Mouse (Mus musculus) hindbrain, embryonic 11.5 days (tissue): ENCODE data around the gene Col25a1. TPM values are rescaled to one million over a fixed set of nuclear protein-coding genes. Genes with fewer than 3 reads are reported as not detected.

Experiments used
- ATAC-seq: fragments of 200-750 bp; cut with Nextera tagmentation; 2 replicates; pipeline ENCODE4 v1.8.0; 2017; ENCODE audit warnings: mild to moderate bottlenecking, moderate TSS enrichment, moderate library complexity; ENCODE audit not compliant: low FRiP score
- DNase-seq: peaks from one replicate; pipeline ENCODE4 v3.0.0-alpha.2; 2015; ENCODE audit warnings: low spot score
- H3K27ac ChIP-seq: fragments of 300-500 bp; sonication (generic); 2 replicates; pipeline ENCODE4 v1.5.1; 2014; ENCODE audit warnings: mild to moderate bottlenecking, low read depth, low read length
- H3K27me3 ChIP-seq: fragments of 300-500 bp; sonication (generic); 2 replicates; pipeline ENCODE4 v1.6.1; 2014; ENCODE audit warnings: mild to moderate bottlenecking, low read length, moderate library complexity, mixed read lengths; ENCODE audit not compliant: control insufficient read depth, insufficient read depth
- H3K36me3 ChIP-seq: fragments of 300-500 bp; sonication (generic); 2 replicates; pipeline ENCODE4 v1.6.1; 2014; ENCODE audit warnings: mild to moderate bottlenecking, low read length, moderate library complexity, mixed read lengths; ENCODE audit not compliant: control insufficient read depth, insufficient read depth
- H3K4me1 ChIP-seq: fragments of 300-500 bp; sonication (generic); replicated peaks from 2 replicates; pipeline ENCODE4 v1.6.1; 2014; ENCODE audit warnings: low read length, mixed read lengths; ENCODE audit not compliant: control insufficient read depth, insufficient read depth
- H3K4me2 ChIP-seq: fragments of 300-500 bp; sonication (generic); replicated peaks from 2 replicates; pipeline ENCODE4 v1.6.1; 2014; ENCODE audit warnings: mild to moderate bottlenecking, low read depth, low read length
- H3K4me3 ChIP-seq: fragments of 300-500 bp; sonication (generic); 2 replicates; pipeline ENCODE4 v1.5.1; 2014; ENCODE audit warnings: low read depth, low read length
- H3K9ac ChIP-seq: fragments of 300-500 bp; sonication (generic); 2 replicates; pipeline ENCODE4 v1.6.1; 2014; ENCODE audit warnings: low read depth, low read length
- H3K9me3 ChIP-seq: fragments of 300-500 bp; sonication (generic); 2 replicates; pipeline ENCODE4 v1.6.1; 2016; ENCODE audit warnings: low read length; ENCODE audit not compliant: control insufficient read depth
- WGBS: fragments of 180-500 bp; shearing (Covaris S2); extraction: QIAGEN DNeasy Blood & Tissue Kit; methylation state at CpG from one replicate; pipeline ENCODE4 v1.1.7; 2014; 5-methylcytosine and 5-hydroxymethylcytosine counted together
- polyA plus RNA-seq: library from polyadenylated mRNA; unstranded; fragments of >200 nt; fragmentation: Nextera tagmentation; extraction: Ambion mirVana; gene quantifications from 2 replicates; pipeline ENCODE4 v1.2.1, GENCODE M21; 2014

The Col25a1 gene
- polyA plus RNA-seq, 1 experiment from 2014 or later: 5.3 TPM

DNA sequence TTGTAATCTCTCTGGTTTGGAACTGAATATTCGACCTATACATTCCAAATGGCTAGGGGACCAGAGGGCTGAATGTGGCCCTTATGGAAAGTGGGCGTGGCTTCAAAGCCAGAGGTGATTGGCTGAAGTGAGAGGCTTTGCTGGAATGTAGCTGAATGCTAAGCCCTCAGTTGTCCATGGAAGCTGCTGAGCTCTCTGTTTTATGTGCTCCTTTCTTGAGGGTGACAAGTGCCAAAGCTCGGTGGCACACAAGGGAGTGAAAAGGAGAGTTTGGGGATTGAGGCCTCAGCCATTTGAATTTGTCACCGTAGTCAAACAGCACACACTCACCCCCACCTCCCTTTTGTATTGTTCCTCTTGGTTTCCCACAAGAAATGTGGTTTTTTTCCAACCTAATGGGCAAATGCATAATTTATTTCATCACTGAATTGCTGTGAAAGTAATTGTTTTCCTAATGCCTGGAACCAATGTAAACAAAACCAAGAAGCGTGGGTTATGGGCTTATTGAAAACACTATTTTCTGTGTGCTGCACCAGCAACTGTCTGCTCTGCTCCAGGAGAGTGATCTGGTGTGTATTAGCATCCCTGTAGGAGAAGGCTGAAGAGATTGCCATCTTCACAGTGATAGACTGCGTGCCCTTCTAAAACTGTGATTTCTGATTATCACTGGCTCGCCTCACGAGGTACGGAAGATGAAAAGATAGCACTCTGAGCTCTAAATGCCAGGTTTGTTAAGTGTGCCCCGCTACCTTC lies 147.2 kb downstream of the Col25a1 start:
- 61% methylated on average over 10 of the region's 10 CpGs for WGBS
- Histone ChIP-seq H3K9me3 (no peaks in the 10 kb centered on the region), H3K27ac (no peak overlapping the region), H3K4me3 (no peak overlapping the region), H3K27me3 (no peaks in the 10 kb centered on the region), H3K9ac (no peak overlapping the region), H3K4me2 (no peak overlapping the region), H3K4me1 (no peaks in the 10 kb centered on the region), H3K36me3 (no peaks in the 10 kb centered on the region)
- ATAC-seq: peak; percentile 74
- no peak for DNase-seq

DNA sequence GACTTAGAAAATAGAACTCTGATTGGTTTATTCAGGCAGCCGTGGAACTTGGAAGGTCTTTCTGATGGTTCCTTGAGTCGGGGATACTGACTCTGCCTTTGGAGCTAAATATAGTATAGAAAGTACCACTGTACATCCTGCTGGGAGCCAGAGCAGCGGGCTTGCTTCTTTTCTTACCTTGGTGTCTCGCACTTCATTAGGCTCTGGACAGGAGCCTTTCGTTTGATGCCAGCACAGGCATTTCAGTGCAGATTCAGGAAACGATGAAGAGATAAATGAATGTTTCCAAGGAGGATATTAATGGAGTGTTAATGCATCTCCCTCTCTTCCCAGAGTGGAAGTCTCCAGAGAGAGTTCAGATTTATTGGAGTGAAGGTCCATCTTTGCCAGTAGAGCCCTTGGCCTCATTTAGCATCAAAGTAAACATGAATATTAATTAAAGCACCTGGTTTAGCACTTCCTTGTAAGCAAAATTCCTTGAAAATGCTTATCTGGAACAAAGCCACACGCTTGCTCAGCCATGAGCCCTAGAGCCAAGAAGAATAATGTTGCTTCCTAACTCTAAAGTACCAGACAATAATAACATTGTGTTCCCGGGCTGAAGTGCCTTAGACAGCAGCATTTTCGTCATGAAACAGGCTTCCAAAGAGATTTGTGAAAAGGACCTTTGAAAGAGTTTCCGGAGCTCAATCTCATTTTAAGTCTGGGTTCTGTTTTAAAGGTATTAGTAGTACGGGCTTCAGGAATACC lies 151.9 kb downstream of the Col25a1 start:
- Histone ChIP-seq H3K36me3 (no peaks in the 10 kb centered on the region), H3K9me3 (no peaks in the 10 kb centered on the region), H3K4me3 (no peak overlapping the region), H3K4me1 (no peaks in the 10 kb centered on the region), H3K27me3 (no peaks in the 10 kb centered on the region), H3K9ac (no peak overlapping the region), H3K4me2 (no peak overlapping the region), H3K27ac (no peak overlapping the region)
- ATAC-seq (no peak), DNase-seq (no peak)
- 72% methylated on average over 11 of the region's 11 CpGs for WGBS

DNA sequence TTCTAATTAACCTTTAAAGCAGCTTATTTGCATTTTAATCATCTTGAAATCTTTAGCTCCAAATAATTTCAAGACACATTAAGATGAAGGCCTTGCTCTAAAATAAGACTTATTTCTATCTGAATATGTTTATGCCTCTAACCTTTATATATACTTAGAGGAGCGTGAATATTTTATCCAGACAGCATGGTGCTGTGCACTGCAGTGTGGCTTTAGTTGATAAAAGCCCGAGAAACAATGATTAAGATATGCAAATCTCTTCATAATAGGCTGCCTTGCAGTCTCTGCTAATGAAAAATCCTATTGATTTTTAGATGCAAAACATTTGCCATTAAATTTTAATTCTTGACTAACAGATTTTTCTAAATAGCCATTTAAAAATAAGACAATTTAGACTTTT lies 156.8 kb downstream of the Col25a1 start:
- DNase-seq (no peak), ATAC-seq (no peak)

DNA sequence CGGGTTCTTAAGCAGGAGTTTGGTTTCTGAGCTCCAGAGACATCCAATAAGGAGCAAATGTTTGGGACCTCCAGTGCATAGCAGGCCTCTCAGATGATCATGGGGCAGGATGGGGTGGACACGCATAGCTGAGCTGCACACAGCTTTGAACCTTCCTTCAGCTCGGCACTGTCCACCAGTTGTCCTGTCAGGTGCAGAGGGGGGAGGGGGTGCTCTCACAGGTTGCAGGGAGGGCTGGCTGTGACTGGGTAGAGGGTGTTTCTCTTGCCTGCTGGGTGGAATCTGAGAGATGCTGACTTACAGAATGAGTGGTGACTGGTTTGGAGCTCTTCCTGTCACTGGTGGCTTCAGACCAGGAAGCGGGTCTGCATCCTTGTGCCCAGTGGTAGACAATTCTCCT lies 157.5 kb downstream of the Col25a1 start:
- Histone ChIP-seq H3K27me3 (no peaks in the 10 kb centered on the region), H3K27ac (no peak overlapping the region), H3K9ac (no peak overlapping the region), H3K4me1 (no peaks in the 10 kb centered on the region), H3K4me3 (no peak overlapping the region), H3K9me3 (no peaks in the 10 kb centered on the region), H3K4me2 (no peak overlapping the region), H3K36me3 (no peaks in the 10 kb centered on the region)
- 79% methylated on average over 4 of the region's 4 CpGs for WGBS
- DNase-seq (no peak), ATAC-seq (no peak)

More for the DNA sequence above, 156.8 kb downstream of the Col25a1 start:
- H3K4me2 ChIP-seq: no peak overlapping the region
- H3K4me3 ChIP-seq: no peak overlapping the region
- no peak overlapping the region for H3K27ac ChIP-seq
- 73% methylated on average over 2 of the region's 2 CpGs for WGBS
- H3K36me3 ChIP-seq: no peaks in the 10 kb centered on the region
- no peaks in the 10 kb centered on the region for H3K4me1 ChIP-seq
- H3K27me3 ChIP-seq: no peaks in the 10 kb centered on the region
- no peaks in the 10 kb centered on the region for H3K9me3 ChIP-seq
- no peak overlapping the region for H3K9ac ChIP-seq

DNA sequence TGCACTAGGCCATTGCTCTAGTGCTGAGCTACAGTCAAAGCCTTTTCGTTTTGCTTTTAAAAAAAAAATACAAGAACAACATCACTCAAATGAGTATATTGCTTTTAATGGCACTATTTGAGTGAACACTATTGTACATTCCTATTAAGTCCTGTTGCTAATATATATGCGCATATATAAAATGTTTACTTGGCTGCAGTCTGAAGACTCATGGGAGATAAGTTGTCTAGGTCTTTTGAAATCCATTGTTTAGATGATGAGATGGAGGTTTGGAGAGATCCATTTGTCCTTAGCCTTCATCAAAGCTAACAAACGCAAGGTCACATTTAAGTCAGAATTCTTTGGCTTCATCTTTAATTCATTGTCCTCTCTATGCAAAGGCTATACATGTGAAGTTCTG lies 157.9 kb downstream of the Col25a1 start:
- 78% methylated on average over 3 of the region's 3 CpGs for WGBS
- Histone ChIP-seq H3K4me2 (no peak overlapping the region), H3K9me3 (no peaks in the 10 kb centered on the region), H3K27ac (no peak overlapping the region), H3K4me3 (no peak overlapping the region), H3K4me1 (no peaks in the 10 kb centered on the region), H3K9ac (no peak overlapping the region), H3K27me3 (no peaks in the 10 kb centered on the region), H3K36me3 (no peaks in the 10 kb centered on the region)
- ATAC-seq: no peak
- DNase-seq: no peak

DNA sequence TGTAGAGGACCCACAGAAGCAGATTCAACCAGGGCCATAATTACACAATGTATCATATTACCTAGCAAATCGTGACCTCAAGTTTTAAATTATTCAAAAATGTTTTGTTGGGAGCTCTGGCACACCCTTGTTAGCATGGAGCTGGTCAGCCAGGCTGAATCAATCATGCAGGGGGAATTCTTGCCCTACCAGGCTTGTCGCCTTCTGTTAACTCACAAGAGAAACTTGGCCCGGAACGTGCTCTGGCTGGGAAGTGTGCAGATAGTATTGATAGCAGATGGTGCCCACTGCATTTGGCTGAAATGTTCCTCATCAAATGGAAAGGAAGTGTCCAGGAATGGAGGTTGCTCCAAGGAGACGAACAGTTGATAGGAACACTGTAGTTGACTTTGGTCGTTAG lies 158.9 kb downstream of the Col25a1 start:
- Histone ChIP-seq H3K27ac (no peak overlapping the region), H3K36me3 (no peaks in the 10 kb centered on the region), H3K9ac (no peak overlapping the region), H3K4me2 (no peak overlapping the region), H3K27me3 (no peaks in the 10 kb centered on the region), H3K4me1 (no peaks in the 10 kb centered on the region), H3K4me3 (no peak overlapping the region), H3K9me3 (no peaks in the 10 kb centered on the region)
- ATAC-seq (no peak), DNase-seq (no peak)
- 68% methylated on average over 6 of the region's 6 CpGs for WGBS

DNA sequence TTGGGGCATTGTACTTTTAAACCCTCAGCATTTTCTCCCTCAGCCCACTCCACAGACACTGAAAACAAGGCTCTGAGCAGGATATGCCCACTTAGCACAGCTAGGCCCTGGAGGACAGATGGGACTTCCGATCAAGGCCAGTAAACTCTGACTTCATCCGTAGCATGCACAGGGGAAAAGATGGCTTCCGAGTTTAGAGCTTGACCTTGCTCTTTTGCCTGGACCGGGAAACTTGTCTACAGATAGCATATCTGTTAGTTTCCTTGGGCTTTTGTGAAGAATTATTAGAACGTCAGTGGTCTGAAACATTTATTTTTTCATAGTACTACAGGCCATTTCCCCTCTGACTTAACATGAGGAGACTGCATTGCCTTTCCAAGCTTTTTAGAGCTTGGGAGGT lies 159.4 kb downstream of the Col25a1 start:
- H3K27ac ChIP-seq: no peak overlapping the region
- 94% methylated on average over 5 of the region's 5 CpGs for WGBS

DNA sequence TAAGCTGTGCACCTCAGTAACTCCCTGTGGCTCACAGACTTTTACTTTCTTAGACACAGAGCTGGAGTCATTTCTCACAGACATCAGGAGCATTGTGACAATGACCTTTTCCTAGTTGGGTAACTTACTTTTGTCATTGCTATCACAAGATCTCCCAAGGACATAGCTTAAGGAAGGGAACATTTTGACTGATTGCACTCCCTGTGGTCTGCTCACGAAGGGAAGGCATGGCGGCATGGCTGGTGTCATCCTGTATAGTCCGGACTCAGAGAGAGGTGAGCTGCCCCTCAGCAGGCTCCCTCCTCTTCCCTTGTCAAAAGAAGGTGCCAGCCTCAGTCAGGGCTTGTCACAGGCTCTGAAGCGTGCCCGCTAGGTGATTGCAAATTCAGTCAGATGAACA lies 160.6 kb downstream of the Col25a1 start:
- no peak for ATAC-seq
- H3K4me2 ChIP-seq: no peak overlapping the region
- DNase-seq: no peak
- no peak overlapping the region for H3K4me3 ChIP-seq
- H3K9me3 ChIP-seq: no peaks in the 10 kb centered on the region
- H3K9ac ChIP-seq: no peak overlapping the region
- no peaks in the 10 kb centered on the region for H3K4me1 ChIP-seq
- no peak overlapping the region for H3K27ac ChIP-seq
- no peaks in the 10 kb centered on the region for H3K36me3 ChIP-seq
- no peaks in the 10 kb centered on the region for H3K27me3 ChIP-seq
- WGBS: 86% methylated on average over 5 of the region's 5 CpGs

More for the DNA sequence above, 159.4 kb downstream of the Col25a1 start:
- no peaks in the 10 kb centered on the region for H3K36me3 ChIP-seq
- no peak overlapping the region for H3K4me2 ChIP-seq
- ATAC-seq (no peak), DNase-seq (no peak)
- no peaks in the 10 kb centered on the region for H3K27me3 ChIP-seq
- no peaks in the 10 kb centered on the region for H3K4me1 ChIP-seq
- no peak overlapping the region for H3K9ac ChIP-seq
- no peaks in the 10 kb centered on the region for H3K9me3 ChIP-seq
- no peak overlapping the region for H3K4me3 ChIP-seq

DNA sequence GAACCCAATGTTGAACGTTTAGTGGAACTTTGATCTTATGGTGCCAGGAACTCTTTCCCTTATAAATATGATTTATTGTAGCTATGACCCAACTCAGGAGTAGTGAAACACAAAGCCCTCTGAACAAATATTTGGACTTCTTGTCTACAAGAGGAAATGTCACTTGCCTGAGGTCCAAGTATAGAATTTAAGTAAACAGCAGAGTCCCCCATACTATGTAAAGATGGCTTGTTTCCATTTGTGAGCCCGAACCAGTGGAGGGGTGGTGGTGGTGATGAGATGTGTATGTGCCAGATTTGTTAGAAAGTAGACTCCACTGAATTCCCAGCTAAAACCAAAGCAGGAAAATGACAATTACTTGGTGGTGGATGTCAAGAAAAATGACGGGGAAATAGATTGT lies 169.2 kb downstream of the Col25a1 start:
- no peaks in the 10 kb centered on the region for H3K36me3 ChIP-seq
- H3K4me3 ChIP-seq: no peak overlapping the region
- H3K9me3 ChIP-seq: no peaks in the 10 kb centered on the region
- no peaks in the 10 kb centered on the region for H3K27me3 ChIP-seq
- WGBS: 86% methylated on average over 3 of the region's 3 CpGs
- no peak overlapping the region for H3K27ac ChIP-seq
- DNase-seq: no peak
- H3K4me2 ChIP-seq: no peak overlapping the region
- H3K4me1 ChIP-seq: no peaks in the 10 kb centered on the region
- ATAC-seq: no peak
- H3K9ac ChIP-seq: no peak overlapping the region
